ENCODE assay signal across 37 mouse cellular contexts in genomic region chr4:35146597-35146996, GRCm38 (mm10). TPM values are rescaled to one million over a fixed set of nuclear protein-coding genes. Genes with fewer than 3 reads are reported as not detected.
"Had no signal": no experiment of that assay in that cellular context is flagged by ENCODE, and none has a peak within 500 bp of the region (broad histone marks: within the 10 kb centered on the region; RNA-seq: fewer than 3 reads in every experiment).

No protein-coding gene starts in this region.

- H3K4me3 ChIP-seq: heart, embryonic 10.5 days; heart, embryonic 12.5 days; hindbrain, embryonic 10.5 days; hindbrain, embryonic 12.5 days; intestine, embryonic 15.5 days; layer of hippocampus, adult 2 months; left cerebral cortex, adult 2 months; limb, embryonic 10.5 days; limb, embryonic 12.5 days had no signal

- DNase-seq: gastrocnemius, postnatal 10 days; gastrocnemius, postnatal 25 days; heart, adult 18-20 months; heart, postnatal 10 days; heart, postnatal 4 days; kidney, adult 18-20 months; kidney, adult 8-10 months; kidney, postnatal 10 days; kidney, postnatal 25 days; kidney, postnatal 4 days; liver had no signal

- H3K27me3 ChIP-seq: heart, embryonic 12.5 days; hindbrain, embryonic 12.5 days; intestine, embryonic 15.5 days; limb, embryonic 12.5 days had no signal

- H3K9me3 ChIP-seq: heart, embryonic 10.5 days; heart, embryonic 12.5 days; hindbrain, embryonic 10.5 days; hindbrain, embryonic 12.5 days; intestine, embryonic 15.5 days; limb, embryonic 10.5 days; limb, embryonic 12.5 days had no signal

- H3K27ac ChIP-seq: heart, embryonic 10.5 days; hindbrain, embryonic 10.5 days; hindbrain, embryonic 12.5 days; hindbrain, embryonic 14.5 days; intestine, embryonic 15.5 days; layer of hippocampus, adult 2 months; left cerebral cortex, adult 2 months; limb, embryonic 10.5 days; limb, embryonic 12.5 days; liver, embryonic 14.5 days had no signal

- H3K4me1 ChIP-seq: heart, embryonic 10.5 days; hindbrain, embryonic 10.5 days had no signal

- H3K4me2 ChIP-seq: heart, embryonic 12.5 days; hindbrain, embryonic 12.5 days; hindbrain, embryonic 14.5 days; intestine, embryonic 15.5 days; limb, embryonic 12.5 days; liver, embryonic 11.5 days had no signal

- H3K9ac ChIP-seq: heart, embryonic 12.5 days; hindbrain, embryonic 12.5 days; hindbrain, embryonic 14.5 days; intestine, embryonic 15.5 days; limb, embryonic 12.5 days; liver, embryonic 14.5 days had no signal

- H3K36me3 ChIP-seq: heart, embryonic 10.5 days; heart, embryonic 12.5 days; hindbrain, embryonic 10.5 days; hindbrain, embryonic 12.5 days; intestine, embryonic 15.5 days; limb, embryonic 10.5 days; limb, embryonic 12.5 days had no signal

- ATAC-seq: hindbrain, embryonic 16.5 days; inflammation-experienced regulatory T-cells, adult 6 months; intestine, embryonic 15.5 days; intestine, postnatal 0 days had no signal

RNA-seq across cellular contexts. Expression of gene Ifnk, which starts 5.3 kb away (rescaled TPM):
- total RNA-seq: gastrocnemius, adult 18-20 months; gastrocnemius, postnatal 10 days; gastrocnemius, postnatal 25 days; gastrocnemius, postnatal 4 days; granulocyte monocyte progenitor cell, adult 5-6 weeks; heart, adult 18-20 months; heart, adult 8-10 months; heart, postnatal 10 days; heart, postnatal 25 days; heart, postnatal 4 days; layer of hippocampus, adult 2 months; layer of hippocampus, postnatal 10 days; layer of hippocampus, postnatal 25 days; left cerebral cortex, adult 2 months; left cerebral cortex, postnatal 14 days; left cerebral cortex, postnatal 36 days had no signal
- polyA plus RNA-seq: heart, embryonic 12.5 days; heart, embryonic 14.5 days; hindbrain, embryonic 12.5 days; hindbrain, embryonic 16.5 days; inflammation-experienced regulatory T-cells, adult 6 months; limb, embryonic 14.5 days; liver, embryonic 11.5 days; liver, embryonic 14.5 days had no signal
